Mouse (Mus musculus) frontal cortex, postnatal 25 days (tissue): ENCODE data around the gene Ccnb1.
"Not testable (repeated sequence)": the region's sequence is repeated elsewhere in the genome, so short reads cannot be mapped to it uniquely, and the experiment has no call there.

Experiments
- DNase-seq, 2 experiments: peaks; one replicate each; pipeline ENCODE4 v3.0.0; 2022; ENCODE audit warnings: low spot score in 2 of 2

The Ccnb1 gene

GRCm38 (mm10) chr13:100786414-100786867 lies at the start of gene Ccnb1:
TSS of gene Ccnb1 (minus strand) at chr13:100786570.
- DNase-seq: peak; percentile 62 to 76

GRCm38 (mm10) chr13:100834777-100835176 lies 48.4 kb upstream of the Ccnb1 start:
- no peak for DNase-seq

DNA sequence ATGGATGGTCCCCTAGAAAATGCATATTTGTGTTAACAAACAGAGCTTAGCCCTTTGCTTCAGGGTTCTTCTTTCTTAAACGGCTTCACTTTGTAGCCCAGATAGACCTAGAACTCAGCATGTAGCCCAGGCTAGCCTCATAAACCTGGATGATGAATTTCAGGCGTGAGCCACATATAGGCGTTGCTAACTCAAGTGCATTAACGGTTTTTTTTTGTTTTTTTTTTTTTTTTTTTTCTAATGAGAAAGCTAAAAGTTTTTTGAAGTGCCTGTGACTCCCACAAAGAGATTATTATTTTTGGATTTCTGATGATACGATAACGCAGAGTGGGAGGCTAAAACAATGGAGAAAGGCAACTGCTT lies 47.3 kb upstream of the Ccnb1 start:
- DNase-seq: no peak

DNA sequence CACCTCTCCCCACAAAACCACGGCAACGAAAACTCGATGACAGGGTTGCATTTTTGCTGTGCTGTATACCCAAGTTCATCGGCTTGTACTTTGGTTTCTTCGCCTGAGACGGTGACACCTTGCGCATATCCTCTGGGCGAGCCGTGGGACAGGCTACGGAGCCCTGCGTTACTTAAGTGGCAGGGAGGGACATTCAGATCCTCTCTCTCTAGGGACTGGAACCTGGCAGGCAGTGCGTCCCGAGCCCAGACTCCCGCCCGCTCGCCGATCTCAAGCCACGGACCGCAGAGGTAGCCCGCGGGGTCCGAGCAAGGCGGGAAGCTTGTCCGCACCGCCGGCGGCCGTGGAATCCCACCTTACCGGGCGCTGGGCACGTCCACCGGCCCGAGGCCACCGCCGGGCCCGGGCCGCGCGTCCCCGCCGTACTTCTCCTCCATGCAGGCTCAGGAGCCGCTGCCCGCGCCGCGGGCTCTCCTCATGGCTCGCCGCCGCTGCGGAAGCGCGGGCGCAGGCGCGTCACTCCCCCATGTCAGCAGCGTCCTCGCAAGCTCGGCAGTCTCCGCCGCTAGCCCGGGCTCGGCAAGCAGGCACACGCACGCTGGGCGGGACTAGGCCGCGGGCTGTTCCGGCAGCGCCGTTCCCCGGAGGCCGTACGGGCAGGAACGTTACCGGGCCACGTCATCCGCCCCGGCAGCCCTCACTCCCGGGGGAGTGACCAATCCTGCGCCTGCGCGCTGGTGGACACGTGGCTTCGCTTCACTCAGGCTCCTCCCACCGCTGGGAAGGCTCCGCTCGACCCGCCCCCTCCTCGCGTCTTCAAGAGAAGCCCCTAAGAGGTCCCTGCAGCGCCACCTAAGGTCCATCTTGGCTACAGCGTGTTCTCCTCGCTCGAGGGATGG lies 46.6 kb upstream of the Ccnb1 start, which contains the start of gene Slc30a5:
TSS of gene Slc30a5 (minus strand) at position 687 of the 899 bp plus-strand sequence.
- peak; percentile 97 to 98 for DNase-seq

DNA sequence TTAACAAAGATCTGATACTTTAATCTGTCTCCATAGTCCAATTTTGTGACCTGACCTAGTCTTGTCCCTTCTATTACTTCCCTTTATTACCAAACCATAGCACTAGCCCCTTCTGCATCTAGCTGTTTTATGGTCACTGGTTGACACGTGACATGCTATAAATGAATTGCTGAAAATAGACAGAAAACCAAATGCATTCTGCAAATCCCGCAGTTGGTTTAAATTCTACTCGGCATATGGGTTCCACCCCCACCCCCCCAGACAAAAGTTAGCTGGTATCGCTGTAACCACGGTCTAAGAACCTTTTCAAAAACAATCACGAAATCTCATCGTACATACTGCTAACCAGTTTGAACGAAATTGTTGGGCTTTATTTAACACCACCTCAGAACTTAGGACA lies 45.8 kb upstream of the Ccnb1 start:
- DNase-seq: no peak

DNA sequence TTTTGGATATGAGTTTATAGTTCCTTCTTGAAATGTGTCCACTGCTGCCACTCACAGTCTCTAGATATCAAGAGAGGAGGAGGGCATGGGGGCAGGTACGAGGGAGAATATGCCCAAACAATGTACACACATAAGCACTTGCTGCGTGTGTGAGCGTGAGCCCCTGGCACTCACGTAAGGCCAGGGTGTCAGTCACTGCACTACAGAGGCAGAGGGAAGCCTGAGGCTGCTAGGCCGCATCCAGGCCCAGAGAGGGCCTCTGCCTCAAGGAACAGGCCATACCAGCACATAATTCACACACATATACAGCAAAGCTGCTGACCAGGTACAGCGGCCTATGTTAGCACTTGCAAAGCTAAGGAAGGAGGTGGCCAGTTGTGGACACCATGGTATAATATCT lies 44.8 kb upstream of the Ccnb1 start:
- DNase-seq: no peak

DNA sequence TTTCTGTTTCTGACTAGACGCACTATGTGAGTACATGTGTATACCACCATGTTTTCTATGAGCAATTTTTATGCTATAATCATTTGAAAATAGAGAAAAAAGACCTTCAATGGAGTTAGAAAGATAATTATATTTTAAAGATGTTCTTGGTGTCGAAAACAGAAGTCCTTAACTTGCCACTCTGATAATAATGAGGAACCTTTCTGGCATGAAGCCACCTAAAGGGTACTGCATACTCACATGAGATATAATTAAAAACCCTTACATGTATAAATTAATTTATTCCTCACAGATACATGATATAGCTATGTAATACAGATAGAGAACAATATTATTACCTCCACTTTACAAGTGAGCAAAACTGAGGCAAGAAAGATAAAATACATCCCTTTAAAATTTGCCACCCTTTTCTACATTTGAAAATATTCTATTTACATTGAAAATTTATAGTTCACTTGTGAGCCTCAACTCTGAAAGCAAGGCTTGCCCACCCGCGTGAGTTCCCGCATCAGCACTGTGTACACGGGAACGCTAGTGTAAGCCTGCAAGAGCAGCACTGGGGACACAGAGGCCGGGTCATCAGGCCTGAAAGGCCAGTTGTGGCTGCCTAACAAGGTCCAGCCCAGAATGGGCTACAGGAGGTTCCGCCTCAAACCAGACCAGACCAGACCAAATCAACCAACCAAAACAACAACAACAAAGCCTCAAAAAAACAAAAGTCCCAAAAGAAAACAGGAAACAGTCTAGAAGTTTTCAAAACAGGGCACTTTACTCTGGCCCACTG lies 39.4 kb upstream of the Ccnb1 start:
- DNase-seq: no peak

DNA sequence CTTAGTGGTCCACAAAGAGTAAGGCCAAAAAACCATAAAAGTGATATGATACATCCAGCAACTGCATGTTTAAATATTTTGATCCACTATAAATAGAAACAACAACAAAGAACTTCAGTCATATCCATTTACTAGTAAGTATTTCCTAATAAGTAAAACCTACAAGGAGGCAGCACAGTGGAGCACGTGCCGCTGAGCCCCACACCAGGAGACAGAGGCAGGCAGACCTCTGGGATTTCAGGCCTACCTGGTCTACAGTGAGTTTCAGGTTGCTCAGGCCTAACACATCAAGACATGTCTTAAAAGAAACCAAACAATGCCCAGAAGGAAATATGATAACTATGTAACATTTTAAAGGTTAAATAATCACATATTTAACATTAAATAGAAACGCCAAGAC lies 38.5 kb upstream of the Ccnb1 start:
- no peak for DNase-seq

DNA sequence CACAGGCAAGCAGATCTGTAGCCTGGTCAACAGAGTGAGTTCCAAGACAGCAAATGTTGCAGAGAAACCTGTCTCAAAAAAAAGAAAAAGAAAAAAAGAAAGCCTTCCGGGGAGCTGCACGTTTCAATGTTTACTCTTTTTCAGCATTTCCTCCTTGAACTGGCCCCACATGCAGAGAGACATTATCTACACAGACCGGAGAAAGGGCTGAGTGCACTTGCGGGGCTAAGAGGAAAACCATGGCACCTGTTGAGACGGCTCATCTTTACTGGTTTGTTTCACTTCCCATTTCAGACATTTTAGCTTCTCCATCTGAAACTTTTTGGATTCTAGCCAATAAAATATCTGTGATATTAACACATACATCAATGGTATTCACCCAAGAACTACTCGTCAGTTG lies 37.9 kb upstream of the Ccnb1 start:
- no peak for DNase-seq

DNA sequence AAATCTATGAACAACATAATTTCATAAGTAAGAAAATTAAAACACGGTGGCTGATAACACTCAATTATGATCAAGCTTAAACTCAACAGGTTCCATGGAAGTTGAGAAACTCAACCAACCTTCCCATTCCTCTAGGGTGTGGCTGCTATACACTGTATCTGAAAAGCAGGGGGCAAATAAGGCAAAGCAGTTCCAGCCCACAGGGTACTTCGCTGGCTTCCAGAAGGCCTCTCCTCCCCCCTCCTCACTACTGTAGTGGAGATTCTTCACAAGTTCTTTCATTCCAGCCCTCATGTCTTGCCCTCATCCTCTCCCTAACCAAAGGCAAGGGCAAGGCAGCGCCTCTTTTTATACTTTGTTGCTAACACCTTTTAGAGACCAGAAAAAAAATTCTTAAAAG lies 37.5 kb upstream of the Ccnb1 start:
- no peak for DNase-seq

DNA sequence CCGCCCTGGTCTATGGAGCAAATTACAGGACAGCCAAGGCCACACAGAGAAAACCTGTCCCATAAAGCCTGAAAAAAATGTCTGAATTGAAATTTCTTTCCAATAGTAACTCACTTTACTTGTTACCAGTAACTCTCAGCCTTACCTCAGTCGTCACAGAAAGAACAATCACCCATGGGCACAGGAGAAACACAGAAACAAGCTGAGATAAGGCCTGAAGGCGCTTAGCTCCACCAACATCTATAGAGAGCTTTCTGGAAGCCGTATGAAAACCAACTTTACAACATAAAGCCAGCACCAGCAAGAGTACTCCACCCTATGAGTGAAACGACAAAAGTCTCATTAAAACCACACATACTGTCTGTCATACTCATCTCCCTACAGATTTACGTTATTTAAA lies 28.1 kb upstream of the Ccnb1 start:
- DNase-seq: no peak

- DNase-seq: no peak
Observed at GRCm38 (mm10) chr13:100805776-100806175, 19.4 kb upstream of the Ccnb1 start.

- no peak for DNase-seq
Observed at GRCm38 (mm10) chr13:100797171-100797570, 10.8 kb upstream of the Ccnb1 start.

DNA sequence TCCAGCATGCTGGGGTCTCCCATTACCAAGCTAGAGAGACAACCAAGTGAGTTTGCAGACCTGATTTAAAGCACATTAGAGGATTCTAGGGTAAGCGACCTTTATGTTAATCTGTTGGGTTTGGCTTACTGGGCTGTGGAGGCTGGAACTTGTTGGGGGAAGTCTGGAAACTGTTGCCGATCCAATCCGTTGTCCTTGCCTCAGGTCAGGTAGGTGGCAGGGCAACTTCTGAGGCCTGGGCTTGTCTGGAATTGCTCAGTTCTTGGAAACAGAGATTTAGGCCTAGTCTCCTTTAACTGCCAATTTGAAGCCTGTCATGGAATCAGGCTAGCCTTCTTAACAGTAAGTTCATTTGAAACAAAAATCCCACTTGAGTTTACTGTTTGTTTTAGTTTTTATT lies 2.7 kb upstream of the Ccnb1 start:
- no peak for DNase-seq

DNA sequence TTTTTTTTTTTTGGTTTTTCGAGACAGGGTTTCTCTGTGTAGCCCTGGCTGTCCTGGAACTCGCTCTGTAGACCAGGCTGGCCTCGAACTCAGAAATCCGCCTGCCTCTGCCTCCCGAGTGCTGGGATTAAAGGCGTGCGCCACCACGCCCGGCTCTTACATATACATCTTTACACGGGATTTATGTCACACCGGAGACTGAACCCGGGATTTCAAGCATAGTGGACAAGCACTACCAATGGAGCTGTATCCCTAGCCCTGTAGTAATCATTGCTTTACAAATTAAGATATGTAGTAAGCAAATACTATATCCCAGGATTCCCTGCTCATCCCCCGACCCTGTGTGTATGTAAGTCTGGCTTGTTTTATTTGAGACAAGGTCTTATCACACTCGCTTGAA lies 1.7 kb upstream of the Ccnb1 start:
- not testable (repeated sequence) for DNase-seq

DNA sequence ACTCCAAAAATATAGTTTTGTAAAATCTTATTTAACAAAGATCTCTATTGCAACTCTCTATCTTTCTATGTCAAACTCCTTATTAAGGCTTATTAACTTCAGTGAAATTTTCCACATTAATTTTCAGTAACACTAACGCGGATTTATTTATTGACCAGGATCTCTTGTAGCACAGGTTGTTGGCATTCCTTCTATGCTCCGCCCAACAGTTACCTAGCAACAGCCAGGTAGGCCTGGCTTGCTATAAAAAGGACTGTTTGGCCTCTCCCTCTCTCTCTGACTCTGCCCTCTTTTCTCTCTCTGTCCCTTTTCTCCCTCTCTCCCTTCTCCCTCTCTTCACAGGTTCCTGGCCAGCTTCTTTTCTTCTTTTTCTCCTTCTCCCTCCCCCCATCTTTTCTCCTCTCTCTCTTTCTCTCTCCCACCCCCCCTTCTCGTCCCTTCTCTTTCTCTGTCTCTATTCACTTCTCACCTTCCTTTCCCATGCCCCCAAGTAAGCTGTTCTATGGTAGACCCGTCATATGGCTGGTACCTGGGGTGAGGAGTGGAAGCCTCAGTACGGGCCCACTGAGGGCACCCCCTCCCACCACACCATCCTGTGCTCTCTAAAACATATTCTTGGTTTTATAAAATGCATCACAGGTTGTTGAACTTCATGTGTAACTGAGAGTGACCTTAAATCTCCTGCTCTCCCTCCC lies 1.1 kb upstream of the Ccnb1 start:
- DNase-seq: no peak

GRCm38 (mm10) chr13:100785806-100786413 lies 460 bp downstream of the Ccnb1 start:
- no peak for DNase-seq

DNA sequence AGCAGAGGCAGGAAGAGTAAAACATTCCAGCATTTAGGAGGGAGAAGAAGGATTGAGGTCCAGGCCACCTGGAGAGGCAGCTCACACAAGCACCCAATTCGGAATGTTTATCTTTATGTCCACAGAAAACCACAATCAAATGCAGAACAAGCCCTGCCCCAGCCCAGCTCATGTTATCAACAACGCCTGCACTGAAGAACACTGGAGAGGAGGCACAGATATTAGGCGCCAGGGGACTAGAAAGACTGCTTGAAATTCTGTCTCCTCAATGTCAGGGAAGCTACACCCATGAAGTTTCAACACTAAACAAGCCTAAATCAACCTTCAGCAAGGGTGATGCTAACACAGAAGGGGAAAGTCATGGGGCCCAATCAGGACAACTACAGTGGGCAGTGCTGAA lies 8.9 kb downstream of the Ccnb1 start:
- DNase-seq: no peak

GRCm38 (mm10) chr13:100776710-100777109 lies 9.7 kb downstream of the Ccnb1 start:
- DNase-seq: no peak

- DNase-seq: no peak
Observed at GRCm38 (mm10) chr13:100776056-100776419, 10.3 kb downstream of the Ccnb1 start.

DNA sequence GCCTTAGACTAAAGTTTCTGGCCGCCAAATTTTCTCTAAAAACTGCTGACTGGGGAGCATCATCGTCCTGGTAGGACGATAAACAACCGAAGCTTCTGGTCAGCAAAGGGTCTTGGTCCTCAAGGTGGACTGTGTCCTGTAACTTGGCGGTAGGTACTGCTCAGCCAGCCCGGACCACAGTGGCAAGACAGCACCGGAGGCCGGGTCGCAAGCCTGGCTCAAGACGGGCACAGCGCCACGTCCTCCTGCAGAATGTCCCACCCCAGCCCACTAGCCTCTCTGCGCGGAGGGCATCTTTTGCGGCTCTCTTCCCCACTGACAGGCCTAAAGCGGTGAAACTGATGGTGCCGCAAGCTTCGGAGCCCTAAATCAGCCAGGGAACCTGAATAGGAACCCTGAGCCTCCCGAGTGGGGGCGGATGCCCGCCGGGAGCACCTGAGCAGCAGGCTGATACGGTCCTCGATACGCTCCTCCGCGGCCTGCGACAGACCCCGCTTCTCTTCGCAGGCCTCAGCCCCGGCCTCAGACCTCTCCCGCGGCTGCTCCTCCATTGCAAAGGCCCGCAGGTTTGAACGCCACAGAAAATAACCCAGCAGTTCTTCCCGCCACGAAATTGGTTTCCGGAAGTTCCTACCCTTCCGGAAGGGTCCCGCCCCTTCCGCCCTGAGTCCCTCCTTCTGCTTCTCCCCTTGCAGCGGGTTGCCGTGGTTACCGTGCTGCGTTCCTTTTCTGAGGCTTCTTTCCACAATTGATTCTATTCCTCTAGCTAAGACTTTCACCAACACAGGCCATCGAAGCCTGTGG lies 10.9 kb downstream of the Ccnb1 start, which contains the start of gene Cenph:
TSS of gene Cenph (minus strand) at position 648 of the 804 bp plus-strand sequence.
- DNase-seq: peak; percentile 40 to 61
